Mouse (Mus musculus) liver, postnatal 0 days (tissue): ENCODE results near the gene Dnph1.

Source experiments
- CTCF ChIP-seq: sonication (generic); IDR thresholded peaks from 2 replicates; pipeline ENCODE4 v1.5.1; 2016; ENCODE audit warnings: antibody characterized with exemption, low read depth
- EP300 ChIP-seq: IDR thresholded peaks from 2 replicates; pipeline ENCODE4 v1.6.1; 2016; ENCODE audit warnings: antibody characterized with exemption, low read depth, mild to moderate bottlenecking

GRCm38 (mm10) chr17:46453970-46454411 is 42.5 kb upstream of the Dnph1 start:
- TF ChIP-seq EP300 (no peak), CTCF (no peak)
